Mouse (Mus musculus) urinary bladder, postnatal 14 days (tissue): Measurements from ENCODE around the gene Ldlr.

Experiments used
- DNase-seq: peaks from one replicate; pipeline ENCODE4 v3.0.0; 2021; ENCODE audit warnings: low spot score

Gene Ldlr

DNA sequence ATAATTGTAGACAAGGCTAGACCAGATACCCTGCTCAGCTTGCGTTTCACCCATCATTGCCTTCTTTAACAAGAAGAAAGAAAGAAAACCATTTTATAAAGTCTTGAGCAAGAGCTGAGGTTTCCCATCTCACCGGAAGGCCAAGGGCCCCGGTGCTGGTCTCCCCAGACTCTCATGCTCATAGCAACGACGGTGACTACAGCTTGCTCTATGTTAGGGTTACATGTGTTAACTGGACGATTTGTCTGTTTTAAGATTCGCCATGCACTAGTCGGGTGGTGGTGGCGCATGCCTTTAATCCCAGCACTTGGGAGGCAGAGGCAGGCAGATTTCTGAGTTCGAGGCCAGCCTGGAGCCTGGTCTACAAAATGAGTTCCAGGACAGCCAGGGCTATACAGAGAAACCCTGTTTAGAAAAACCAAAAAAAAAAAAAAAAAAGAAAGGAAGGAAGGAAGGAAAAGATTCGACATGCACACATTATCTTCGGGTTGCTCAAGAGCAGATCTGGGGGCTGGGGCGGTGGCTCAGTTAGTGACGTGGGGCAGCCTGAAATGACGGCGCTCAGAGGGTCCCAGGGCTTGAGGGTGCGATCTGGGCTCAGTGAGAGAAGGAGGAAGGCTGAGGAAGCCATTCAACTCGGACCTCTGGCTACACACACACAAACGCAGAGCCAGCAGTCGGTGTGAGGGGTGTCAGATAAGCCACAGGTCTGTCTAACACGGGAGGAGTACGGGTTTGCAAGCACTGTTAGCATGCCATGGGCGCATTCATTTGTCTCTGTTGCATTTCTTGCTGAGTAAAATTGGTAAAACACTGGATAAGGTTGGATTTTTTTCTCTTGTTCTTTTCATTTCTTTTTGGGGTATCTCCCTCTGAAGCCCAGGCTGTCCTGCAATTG is 2.2 kb downstream of the Ldlr start:
- DNase-seq = no peak

DNA sequence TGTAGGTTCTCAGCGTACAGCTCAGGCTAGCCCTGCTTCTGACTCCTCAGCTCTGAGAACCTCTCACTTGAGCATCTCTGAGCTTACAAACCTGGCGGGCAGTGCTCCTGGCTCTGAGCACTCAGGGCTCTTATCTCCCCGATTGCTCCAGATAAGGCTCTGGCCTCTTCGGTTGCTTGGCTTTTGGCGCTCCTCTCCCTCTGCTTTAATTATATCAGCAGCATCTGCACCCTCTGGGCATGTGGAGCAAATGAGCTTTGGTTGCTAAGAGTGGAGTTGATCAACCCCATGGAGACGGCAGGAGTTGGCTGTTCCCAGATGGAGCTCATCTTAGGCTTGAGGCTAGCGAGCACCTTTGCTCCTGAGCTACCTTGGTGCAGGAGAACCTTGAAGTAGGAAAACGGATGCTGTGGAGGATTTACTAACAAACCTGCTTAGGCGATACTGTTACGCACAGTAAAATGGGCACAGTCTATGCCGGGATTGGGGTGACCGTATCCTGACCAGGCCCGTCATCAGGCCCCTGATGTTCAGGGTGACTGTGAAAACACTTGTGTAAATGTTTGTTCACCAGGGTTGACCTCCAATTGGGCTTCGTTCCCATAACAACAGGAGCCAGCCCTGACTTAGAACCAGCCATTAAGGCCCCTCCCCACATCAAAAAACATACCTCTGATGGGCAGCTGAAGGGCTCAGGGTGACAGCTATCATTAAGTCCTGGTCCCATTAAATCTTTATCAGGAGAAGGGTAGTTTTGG is 3.1 kb downstream of the Ldlr start:
- peak; percentile 52 for DNase-seq

- no peak for DNase-seq
Observed at GRCm38 (mm10) chr9:21728261-21728832, 5.1 kb downstream of the Ldlr start.

DNA sequence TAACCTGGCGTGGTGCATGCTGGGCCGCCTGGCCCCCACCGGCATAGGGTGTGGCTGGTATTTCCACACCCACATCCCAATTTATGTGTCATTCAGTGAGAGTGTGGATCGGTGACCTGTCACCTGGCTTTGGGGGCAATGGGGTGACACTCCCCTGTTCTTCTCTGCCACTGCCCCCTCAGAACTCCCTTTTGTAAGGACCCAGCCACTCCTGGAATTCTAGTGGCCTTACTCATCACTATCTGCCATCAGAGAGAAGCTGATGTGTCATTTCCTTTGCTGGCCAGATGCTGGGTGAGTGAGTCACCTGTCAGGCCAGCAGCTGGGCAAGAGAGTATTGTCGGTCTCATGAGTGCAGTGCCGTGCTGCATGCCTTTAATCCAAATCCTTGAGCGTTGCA is 6.0 kb downstream of the Ldlr start:
- peak; percentile 64 for DNase-seq

GRCm38 (mm10) chr9:21732288-21732687 is 9.0 kb downstream of the Ldlr start:
- no peak for DNase-seq

- DNase-seq = no peak
Observed at GRCm38 (mm10) chr9:21733446-21733845, 10.2 kb downstream of the Ldlr start.

GRCm38 (mm10) chr9:21733989-21734388 is 10.7 kb downstream of the Ldlr start:
- no peak for DNase-seq

- DNase-seq = no peak
Observed at GRCm38 (mm10) chr9:21735126-21735525, 11.8 kb downstream of the Ldlr start.

- no peak for DNase-seq
Observed at GRCm38 (mm10) chr9:21736580-21736979, 13.3 kb downstream of the Ldlr start.

DNA sequence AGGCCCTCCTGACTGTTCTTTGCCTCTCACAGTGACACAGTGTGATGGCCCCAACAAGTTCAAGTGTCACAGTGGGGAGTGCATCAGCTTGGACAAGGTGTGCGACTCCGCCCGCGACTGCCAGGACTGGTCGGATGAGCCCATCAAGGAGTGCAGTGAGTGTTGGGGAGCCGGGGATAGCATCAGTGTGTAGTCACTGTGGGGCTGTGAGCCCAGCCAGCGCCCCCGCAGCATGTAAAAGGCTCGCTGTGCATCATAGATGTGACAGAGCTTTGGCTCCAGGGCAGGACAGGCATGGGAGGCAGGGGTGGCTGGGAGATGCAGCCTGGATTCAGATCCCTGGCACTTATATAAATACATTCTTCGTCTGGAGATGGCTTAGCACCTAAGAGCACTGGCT is 13.9 kb downstream of the Ldlr start:
- no peak for DNase-seq

DNA sequence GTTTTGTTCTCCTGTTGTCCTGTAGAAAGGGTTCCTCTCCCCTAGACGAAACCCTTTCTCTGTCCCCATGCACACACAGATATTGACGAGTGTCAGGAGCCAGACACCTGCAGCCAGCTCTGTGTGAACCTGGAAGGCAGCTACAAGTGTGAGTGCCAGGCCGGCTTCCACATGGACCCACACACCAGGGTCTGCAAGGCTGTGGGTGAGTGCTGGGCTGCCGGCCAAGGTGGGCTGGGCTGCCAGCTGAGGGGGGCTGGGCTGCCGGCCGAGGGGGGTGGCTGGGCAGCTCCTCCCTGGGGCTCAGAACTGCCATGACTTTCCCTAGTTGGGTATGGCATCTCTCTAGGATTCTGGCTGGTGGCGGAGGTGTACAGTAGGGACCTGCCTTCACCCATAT is 15.5 kb downstream of the Ldlr start:
- no peak for DNase-seq

DNA sequence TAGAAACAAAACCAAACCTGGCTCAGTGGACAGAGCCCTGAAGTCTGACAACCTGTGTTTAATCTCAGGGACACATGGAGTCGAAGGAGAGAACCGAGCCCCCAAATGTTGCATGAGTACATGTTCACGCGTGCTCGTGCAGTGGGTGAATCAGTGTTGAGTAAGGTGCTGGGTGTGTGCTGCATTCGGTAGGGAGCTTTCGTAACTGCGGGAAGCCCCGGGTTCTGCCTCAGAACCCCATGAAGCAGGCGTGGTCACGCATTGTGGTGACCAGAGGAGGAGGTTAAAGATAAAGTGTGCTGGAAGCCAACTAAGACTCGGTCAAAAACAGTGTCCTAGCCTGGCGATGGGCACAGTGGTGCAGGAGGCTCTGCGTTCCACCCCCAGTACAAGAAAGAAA is 17.1 kb downstream of the Ldlr start:
- no peak for DNase-seq

DNA sequence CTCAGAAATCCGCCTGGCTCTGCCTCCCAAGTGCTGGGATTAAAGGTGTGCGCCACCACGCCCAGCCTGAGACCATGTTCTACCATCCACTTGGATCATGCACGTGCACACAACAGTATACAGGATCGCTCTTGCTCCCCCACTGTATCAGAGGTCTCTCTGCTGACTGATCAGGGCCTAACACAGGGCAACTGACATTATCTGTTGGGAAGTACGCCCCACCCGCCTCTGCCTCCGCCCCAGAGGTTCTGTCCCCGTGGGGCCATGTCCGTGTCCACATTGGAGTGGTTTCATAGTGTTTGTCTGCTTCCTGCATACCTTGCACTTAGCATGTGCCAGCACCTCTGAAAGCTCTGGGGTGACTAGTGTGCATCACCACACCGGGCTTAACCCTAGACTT is 18.2 kb downstream of the Ldlr start:
- no peak for DNase-seq

DNA sequence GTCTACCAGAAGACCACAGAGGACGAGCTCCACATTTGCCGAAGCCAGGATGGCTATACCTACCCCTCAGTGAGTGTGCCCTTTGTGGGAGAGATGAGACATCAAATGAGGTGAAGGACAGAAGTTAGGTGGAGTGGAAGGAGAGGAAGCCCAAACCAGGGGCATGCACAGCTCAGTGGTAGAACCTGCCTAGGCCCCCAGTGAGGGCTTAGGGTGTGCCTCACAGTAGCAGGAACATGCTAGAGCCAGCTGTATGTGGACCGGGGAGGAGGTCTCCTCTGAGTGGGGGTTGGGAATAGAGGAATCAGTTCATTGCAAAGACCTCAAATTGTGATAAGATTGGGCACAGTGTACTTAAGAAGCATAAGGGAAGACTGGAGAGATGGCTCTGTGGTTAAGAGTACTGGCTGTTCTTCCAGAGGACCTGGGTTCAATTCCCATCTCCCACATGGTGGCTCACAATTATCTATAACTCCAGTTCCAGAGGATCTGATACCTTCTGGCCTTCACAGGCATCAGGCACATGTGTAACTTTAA is 24.0 kb downstream of the Ldlr start:
- no peak for DNase-seq

DNA sequence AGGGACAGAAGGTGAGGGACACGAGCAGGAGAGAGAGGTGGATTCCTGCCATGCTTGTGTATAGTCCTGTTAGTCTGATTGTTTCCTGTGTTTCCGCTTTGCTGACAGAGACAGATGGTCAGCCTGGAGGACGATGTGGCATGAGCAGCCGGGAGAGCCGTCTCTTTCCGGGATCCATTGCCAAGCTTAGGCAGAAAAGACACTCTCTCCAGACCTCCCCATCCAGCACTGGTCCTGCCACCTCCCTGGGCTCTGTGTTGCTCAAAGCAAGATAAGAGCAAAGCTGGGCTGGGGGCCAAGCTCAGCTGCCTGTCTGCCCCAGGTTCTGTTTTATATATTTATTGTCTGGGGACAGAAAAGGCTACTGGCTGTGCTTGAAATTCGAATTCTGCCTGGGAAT is 24.8 kb downstream of the Ldlr start:
- peak; percentile 72 for DNase-seq

GRCm38 (mm10) chr9:21748491-21748890 is 25.2 kb downstream of the Ldlr start:
- DNase-seq = no peak

GRCm38 (mm10) chr9:21749382-21750118 is 26.3 kb downstream of the Ldlr start:
- no peak for DNase-seq

DNA sequence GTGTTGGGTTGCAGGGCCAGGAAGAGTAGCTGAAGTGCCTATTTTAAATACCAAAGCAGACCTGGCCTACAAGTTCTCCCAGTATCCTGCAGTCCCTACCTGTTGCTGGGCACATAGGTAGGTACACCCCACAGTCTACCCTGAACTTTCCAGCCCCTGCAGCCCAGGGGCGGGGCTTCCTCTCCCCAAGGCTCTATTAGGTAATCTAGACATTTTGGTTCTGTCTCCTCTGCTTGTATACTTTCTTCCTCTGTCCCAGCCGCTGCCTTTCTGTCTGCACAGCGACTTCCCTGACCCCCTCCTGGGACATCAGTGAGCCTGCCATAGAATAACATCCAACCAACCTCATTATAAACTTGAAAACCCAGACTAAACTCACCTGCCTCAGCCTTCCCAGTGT is 27.1 kb downstream of the Ldlr start:
- no peak for DNase-seq

- DNase-seq = peak; percentile 31
Observed at GRCm38 (mm10) chr9:21751347-21751746, 28.1 kb downstream of the Ldlr start.

GRCm38 (mm10) chr9:21752252-21752792 is 29.0 kb downstream of the Ldlr start:
- DNase-seq = peak; percentile 73

DNA sequence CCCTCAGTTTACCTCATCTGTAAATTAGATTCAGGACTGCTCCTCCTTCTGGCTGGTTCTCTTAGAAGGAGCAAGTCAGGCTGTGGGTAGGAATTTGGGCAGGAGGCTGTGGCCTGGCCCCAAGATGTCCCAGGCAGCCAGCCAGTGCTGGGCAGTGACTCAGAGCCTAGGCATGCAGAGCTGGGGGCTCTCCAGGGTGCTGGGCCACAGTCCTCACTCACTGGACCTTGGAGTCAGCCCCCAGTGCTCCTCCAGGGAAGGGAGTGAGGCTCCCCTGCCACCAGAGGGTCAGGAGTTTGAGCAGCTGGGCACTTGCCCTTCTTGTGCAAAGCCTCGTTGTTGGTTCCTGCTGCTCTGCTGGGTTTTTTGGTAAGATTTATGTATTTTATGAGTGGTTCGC is 30.7 kb downstream of the Ldlr start:
- DNase-seq = peak; percentile 86
